Mouse (Mus musculus) WW6 (cell line): ENCODE results near the gene Pheta2.
"Not testable (repeated sequence)": the region's sequence is repeated elsewhere in the genome, so short reads cannot be mapped to it uniquely, and the experiment has no call there.

Experiments used
- DNase-seq: peaks from one replicate; pipeline ENCODE4 v3.0.0-alpha.2; 2013; ENCODE audit warnings: low read depth, low spot score

The Pheta2 gene

DNA sequence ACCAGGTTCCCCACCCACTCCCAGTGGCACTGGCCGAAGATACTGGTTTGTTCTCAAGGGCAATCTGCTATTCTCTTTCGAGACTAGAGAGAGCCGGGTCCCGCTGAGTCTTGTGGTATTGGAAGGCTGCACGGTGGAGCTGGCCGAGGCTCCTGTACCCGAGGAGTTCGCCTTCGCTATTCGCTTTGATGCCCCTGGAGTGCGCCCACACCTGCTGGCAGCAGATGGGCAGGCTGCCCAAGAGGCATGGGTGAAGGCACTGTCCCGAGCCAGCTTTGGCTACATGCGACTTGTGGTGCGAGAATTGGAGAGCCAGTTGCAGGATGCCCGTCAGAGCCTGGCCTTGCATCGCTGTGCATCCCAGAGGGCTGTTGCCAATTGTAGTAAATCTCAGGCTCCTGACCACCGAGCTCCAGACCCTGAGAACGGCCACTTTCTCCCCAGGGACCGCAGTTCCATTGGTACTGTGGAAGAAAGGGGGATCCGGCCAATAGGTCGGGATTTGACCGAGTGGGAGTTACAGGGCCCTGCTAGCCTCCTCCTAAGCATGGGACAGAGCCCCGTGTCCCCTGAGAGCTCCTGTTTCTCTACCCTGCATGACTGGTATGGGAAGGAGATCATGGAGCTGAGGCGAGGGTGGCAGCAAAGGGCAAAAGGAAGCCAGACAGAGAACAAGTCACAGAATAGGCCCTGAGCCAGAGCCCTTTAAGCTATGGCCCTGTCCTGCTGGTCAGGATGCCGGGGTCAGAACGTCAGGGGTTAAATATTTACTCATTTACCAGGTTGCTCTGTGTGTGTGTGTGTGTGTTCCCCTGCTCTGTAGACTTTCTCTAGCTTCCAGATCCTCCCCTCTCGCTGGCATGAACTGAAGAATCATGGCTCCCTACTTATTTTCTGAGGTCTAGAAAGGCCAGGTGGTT, 4.9 kb downstream of the Pheta2 start:
- DNase-seq = no peak

DNA sequence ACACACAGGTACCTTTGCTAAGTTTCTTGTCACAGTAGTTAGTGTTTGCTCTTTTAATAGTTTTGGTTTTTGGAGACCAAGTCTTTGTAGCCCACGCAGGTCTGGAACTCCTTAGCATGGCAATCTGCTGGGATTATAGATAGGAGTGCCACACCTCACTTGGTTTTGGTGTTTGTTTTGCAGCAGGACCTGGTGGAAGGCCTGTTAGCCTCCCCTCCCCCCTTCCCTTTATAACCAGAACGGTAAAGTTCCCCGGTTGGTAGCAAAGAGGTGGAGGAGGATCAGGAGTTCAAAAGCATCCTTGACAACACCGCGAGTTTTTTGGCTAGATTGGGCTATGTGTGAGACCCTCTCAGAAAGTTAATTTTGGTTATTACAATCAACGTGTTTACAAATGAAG, 6.2 kb downstream of the Pheta2 start:
- no peak for DNase-seq

DNA sequence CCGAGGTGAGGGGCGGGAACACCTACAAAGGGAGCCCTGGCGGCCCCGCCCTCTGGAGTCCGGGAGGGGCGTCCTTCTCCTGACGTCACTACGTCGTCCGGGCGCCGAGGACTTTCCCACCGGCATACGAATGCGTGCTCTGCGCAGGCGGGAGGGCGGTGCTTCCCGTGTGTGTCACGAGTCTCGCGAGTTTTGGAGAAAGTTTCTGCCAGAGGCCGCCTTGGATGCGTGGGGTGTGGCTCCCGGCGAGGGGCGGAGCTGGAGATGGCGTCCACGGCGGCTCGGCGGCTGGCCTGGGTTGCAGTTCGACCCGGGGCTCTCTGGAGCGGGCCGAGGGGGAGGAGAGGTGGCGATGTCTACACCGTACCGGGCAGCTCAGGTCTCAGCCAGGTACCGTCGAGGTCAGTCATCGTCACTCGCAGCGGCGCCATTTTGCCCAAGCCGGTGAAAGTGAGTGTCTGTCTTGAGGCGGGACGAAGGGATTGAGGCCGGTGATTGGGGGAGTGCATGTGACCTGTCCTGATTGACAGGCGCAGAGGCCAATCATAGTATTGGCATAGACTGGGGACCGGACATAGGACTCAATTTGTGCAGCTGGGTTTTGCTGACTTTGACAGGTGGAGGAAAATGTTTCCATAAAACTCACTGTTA, 7.2 kb downstream of the Pheta2 start:
- peak; percentile 95 for DNase-seq

DNA sequence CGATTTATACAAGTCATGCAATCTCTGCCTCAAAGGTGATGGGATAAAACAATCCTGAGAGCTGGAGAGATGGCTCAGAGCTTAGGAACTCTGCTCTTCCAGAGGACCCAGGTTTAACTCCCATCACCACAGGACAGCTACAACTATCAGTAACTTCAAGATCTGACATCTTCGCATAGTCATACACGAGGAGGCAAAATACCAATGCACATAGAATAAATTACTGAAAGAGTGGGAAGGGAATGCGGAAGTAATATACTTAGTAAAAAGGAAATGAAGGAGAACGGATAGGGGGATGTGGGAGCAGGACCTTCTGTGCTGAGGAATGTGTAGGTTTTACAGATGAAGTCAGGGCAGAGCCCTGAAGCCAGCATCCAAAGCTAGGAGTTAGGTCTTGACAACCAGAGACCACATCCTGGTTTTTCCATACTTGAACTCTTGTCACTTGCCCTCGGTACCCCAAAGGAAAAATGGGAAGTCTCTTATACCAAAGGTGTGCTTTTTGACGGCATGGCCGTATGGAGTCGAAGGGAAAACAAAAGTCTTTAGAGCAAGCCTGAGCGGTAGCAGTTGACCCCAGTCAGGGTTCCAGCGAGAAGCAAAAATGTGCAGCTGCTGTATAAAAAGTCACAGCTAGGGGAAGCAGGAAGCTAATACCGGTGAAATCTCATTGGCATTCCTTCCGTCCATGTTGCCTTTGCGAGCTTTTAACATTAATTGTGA, 8.0 kb downstream of the Pheta2 start:
- DNase-seq = no peak

DNA sequence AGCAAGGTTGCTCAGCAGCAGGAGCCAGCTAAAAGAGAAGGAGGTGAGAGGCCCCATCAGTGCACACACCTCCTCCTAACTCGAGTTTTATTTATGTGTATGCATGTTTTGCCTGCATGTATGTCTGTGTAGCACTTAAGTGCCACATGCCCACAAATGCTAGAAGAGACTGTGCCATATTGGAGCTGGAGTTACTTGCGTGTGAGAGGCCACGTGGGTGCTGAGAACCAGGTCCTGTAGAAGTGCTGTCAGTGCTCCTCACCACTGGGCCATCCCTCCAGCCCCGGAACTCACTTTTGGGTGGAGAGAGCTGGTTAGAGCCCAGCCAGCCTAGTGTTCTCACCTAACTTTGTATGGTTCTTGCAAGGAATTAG, 8.5 kb downstream of the Pheta2 start:
- no peak for DNase-seq

DNA sequence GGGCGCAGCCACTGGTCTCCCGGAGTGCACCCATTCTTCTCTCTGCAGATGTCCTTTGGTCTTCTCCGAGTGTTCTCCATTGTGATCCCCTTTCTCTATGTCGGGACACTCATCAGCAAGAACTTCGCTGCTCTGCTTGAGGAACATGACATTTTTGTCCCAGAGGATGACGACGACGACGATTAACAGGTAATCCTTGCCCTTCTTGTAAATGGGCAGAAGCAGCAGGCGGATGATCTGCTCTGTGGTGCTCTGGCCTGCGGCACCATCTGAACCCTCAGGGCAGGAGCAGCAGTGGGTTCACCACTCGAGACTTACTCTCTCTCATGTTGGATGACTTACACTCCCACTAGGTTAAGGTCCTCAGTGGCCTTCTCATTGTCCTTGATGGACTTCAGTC, 9.1 kb downstream of the Pheta2 start:
- no peak for DNase-seq

DNA sequence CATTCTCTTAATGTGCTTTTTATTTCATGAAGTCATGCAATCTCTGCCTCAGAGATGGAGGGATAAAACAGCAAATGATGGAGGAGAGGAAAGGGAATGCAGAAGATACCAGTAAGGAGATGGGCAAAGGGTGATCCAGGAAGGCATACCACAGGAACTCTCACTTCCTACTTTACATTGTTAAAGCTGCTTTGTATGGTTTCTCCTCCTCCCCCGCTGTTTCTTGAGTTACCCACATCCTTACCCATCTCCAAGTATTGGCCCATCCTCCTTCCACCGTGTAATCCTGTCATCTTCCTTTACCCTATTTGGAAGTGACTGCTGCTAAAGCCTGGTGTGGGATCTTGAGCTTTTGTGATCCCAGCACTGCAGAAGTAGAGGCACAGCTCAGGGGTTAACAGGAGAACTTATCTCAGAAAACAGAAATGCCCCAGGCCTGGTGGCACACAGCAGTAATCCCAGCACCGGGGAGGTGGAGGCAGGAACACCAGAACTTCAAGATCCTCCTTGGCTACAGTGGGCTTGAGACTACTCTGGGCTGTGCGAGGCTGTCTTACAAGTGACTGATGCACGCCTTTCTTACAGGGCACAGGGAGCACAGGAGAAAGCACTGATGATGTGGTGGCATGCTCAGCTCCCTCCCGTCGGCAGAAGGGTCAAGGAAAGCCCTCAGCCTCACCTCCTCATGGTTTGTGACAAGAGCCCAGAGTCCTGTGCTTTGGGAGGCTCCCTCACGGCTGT, 9.7 kb downstream of the Pheta2 start:
- no peak for DNase-seq

DNA sequence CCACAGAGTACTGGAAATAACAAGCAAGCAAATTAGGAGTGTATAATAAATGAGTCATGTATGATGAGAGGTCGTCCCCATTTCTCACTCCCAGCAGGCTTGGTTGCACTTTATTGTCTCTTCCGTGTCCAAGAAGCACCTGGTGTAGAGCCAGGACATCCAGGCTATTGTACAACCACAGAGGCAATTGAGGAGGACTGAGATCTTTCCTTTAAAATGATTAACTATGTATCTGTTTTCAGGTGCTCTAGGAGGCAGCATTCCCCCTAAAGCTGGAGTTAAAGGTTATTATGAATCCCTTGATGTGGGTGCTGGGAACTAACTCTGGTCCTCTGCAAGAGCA, 10.2 kb downstream of the Pheta2 start:
- no peak for DNase-seq

GRCm38 (mm10) chr15:82350349-82350748, 11.6 kb downstream of the Pheta2 start:
- DNase-seq = no peak

GRCm38 (mm10) chr15:82351480-82351879, 12.7 kb downstream of the Pheta2 start:
- no peak for DNase-seq

DNA sequence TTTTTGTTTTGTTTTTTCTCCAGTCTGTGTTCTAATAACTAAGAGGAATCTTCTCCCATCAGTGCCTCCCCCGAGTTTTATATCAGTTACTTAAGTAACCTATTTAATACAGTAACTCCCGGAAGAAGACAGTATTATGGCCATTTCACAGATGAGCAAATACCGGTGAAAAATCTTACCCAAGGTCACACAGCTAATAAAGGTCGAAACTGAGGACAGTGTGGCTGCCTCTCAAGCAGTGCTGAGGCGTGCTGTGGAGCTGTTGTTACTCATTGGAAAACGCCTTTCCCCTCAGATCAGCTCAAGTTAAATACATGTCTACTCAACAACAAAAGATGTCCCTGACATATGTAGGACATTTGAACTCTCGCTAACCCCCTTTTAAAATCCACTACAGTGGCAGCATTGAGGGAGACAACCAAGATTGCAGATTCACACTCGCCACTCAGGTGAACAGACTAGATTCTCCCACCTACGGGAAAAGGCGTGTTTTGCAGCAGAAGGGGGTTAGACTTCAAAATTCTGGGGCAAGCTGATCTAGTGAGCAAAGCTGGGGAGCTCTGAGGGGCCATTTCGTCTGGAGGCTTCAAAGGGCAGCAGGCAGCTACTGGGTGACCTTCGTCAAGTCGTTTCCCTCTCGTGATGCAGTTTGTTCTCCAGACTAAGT, 14.5 kb downstream of the Pheta2 start:
- DNase-seq = no peak

DNA sequence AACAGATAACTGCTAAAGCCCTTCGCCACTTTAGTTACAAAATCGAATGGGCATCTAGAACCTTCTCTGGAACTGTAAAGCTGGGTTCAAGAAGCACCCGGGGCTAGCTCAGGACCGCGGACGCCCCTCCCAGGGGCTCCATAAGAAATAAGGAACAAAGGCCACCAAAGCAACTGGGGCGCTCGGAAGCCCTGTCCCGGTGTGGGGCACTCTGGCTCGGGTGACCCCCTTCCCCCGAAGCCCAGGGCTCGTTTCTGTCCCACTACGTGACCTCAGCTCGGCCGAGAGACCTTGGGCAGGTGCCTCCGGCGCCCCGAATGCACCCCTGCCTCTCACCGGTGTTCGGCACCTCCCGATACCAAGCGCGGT, 15.0 kb downstream of the Pheta2 start:
- DNase-seq = no peak

DNA sequence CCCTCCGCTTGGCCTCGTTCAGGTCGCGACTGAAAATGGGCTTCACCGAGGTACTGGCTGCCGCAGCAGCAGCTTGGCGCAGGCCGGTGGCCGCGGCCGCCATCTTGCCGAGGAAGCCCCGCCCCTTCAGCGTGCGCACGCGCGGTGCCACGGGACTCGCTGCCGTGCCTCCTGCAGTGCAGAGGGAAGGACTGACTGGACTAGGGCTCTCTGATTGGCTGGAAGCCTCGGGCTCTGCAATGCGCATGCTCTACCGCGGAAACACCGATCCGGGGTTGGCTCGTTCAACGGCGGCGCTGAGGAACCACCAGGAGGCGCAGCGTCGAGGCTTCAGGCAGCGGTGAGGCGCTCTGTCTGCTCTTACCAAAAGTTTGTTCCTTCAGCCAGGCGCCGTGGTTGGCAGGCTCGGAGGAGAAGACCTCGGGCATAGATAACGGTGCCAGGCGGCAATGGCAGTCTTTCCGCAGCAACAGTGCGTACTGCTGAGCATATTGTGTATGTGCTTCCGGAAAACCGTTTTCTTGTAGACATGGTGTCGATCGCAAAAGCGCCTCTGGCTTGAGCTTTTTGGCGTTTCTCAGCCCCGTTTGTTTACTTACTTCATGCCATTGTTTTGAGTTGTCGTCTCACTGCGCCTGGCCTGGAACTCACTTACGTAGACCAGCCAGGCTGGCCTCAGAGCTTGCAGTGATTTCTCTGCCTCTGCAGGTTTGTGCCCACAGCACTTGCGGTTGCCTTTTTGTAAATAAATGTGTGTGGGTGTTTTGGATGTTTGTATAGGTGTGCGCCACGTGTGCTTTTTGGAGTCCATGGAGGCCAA, 15.6 kb downstream of the Pheta2 start, which contains the start of gene Ndufa6:
Ndufa6 (minus strand) TSS at position 197 of the 820 bp plus-strand sequence.
- DNase-seq = peak; percentile 94

DNA sequence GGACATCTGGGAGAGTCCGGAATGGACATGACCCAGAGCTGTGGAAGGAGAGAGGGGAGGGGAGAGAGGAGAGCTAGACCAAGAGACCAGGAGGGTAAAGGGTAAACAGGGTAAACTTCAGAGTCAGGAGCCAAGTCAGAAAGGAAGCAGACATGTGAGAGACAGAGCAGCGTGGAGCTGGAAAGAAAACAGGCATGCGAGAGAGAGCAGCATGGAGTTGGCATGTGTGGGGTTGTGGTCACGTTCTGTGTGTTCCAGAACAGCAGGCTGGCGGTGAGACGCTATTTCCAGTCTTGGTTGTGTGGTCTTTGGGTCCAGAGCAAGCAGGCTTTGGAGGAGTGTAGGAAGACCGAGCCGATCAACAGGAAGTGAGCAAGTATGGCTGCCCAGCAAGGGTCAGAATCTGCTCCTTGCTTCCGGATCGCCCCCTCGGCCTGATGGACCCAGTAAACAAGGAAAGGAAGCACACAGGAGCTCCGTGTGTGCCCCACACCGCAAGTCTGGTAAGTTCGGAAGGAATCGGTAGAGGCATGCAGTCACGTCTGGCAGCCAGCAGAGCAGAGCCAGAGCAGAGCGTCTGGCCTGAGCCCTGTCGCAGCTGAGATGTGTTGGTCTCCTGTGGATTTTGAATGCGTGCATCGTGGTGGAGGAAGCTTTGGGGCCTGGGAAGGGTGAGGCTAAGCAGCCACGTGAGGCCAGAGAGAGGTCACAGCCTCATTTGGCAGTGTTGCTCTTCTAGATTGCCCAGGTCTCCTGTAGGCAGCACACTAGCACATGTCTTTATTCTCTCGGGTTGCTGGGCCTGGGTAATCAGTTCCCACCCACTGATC, 19.9 kb downstream of the Pheta2 start:
- DNase-seq = no peak

DNA sequence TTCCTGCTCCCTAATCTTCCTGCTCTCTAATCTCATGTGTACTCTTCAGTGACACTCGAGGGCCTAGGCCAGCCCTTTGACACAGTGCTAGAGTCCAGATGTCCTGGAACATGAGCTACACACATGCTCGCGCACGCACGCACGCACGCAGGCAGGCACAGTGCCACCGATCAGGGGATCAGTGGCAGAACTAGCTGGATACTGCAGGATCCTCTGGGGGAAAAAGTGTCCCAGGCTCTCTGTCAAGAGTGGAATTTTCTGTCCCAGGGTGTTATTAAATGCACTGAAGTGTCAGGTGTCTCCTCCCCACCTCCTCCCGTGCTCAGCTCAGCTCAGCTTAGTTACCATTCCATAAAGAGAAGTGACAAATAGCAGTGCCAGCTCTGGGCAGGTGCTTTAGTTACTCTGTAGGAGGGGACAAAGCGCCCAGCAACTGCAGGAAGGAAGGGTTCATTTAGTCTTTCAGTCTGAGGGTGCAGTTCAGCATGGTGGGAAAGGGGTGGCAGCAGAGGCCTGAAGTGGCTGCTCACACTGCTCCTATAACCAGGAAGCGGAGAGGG, 22.8 kb downstream of the Pheta2 start:
- no peak for DNase-seq

DNA sequence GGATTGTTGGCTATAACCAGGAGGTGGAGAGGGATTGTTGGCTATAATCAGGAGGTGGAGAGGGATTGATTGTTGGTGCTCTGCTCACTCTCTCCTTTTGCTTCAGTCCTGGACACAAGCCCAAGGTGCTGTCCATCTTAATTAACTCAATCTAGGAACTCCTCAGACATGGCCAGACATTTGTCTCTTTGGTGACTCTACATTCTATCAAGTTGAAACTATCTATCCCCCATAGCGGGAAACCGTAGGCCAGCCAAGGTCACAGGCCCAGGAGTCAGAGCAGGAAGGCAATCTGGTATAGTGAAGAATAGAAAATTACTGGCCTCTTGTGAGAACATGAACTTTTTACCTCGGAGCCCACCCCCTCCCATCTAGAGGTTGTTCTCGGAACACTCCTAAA, 23.5 kb downstream of the Pheta2 start:
- no peak for DNase-seq

GRCm38 (mm10) chr15:82363801-82364200, 25.1 kb downstream of the Pheta2 start:
- not testable (repeated sequence) for DNase-seq

DNA sequence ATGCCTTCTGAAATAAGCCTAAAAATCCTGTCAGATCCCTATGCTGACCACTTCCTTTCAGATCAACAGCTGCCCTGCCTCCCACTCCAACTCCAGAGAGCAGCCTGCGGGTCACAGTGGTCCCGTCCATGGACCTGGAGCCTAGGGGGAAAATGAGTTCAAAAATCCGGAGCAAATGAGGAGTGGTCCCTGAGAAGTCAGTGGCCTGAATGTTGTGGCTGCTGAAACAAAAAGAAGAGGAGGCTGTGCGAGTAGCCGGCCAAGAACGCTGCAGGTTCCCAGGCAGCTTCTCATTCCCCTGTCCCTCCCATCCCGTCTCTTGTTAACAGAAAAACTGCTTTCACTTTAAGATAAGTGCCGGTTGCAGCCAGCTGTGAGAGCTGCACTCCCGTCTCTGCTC, 25.8 kb downstream of the Pheta2 start:
- DNase-seq = not testable (repeated sequence)

DNA sequence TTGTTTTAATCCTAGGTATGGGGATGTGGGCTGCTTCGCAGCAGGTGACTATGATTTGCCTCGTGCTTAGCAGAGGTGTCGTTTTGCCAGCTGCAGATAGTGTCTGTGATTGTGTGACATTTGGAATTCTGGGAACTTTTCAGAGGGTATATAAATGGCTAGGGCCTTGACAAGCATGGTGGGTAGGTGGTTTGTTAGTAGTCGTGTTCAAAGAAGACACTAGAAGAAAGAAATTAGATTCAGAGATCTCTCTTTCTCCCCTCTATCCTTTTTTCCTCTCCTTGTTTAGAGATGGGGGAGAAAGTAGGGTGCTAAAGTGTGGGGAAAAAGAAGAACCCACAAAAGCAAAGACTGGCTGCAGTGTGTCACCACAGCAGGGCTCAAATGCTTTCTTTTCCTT, 29.4 kb downstream of the Pheta2 start:
- no peak for DNase-seq
